Comparison of ENCODE assay signal across 8 mouse cellular contexts in the genomic region with DNA sequence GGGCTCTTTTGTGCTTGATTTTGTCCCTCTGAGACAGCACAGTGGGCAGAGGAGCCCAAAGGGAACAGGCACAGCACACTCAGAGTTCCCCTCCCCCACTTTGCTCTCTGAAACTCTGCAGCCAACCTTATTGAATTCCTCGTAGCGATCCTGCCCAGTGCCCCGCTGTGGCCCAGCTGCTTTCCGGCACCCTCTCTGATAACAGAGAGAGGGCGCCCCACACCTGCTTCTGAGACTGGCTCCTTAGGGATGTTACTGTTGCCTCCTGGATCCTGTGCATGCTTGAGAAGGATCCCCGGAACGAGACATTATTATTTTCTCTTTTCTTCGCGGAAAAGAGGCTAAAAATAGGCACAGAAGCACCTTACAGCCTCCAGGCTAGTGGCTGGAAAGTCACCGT.
DNase-seq lines count a peak whose midpoint lies in the region; ATAC-seq and TF ChIP-seq lines count a peak whose summit lies in the region.

No protein-coding gene starts in this region.

- H3K27ac ChIP-seq in heart, embryonic 13.5 days (replicated peaks): no peak overlapping the region
- H3K27ac ChIP-seq in kidney, postnatal 0 days: no peak overlapping the region

- peak overlapping the region; percentile 92 for H3K4me2 ChIP-seq in heart, embryonic 13.5 days
- H3K4me2 ChIP-seq in kidney, postnatal 0 days (ENCODE audit: low read length): peak overlapping the region; percentile 76
- peak overlapping the region; percentile 81 for H3K4me2 ChIP-seq in myocyte (ENCODE audit: low read depth)

- peak; percentile 10 for DNase-seq in gastrocnemius, postnatal 10 days
- no peak for DNase-seq in gastrocnemius, postnatal 25 days
- DNase-seq in embryo, embryonic 10.5 days (ENCODE audit: low spot score): peak; percentile 79
- DNase-seq in kidney, postnatal 0 days (ENCODE audit: low spot score): peak; percentile 75
- DNase-seq in liver: peak; percentile 23
- DNase-seq in c-Kit-positive CD71-positive TER-119-positive erythroid progenitor cells, embryonic 14.5 days (ENCODE audit: low spot score): no peak

- peaks cover 16% of the 10 kb centered on the region for H3K4me1 ChIP-seq in heart, embryonic 13.5 days
- H3K4me1 ChIP-seq in kidney, postnatal 0 days (replicated peaks; ENCODE audit: insufficient read depth, low read length): peaks cover 12% of the 10 kb centered on the region; the same call in 1 of the 2 replicates

- under 1% methylated on average over 10 of the region's 10 CpGs for WGBS in heart, embryonic 13.5 days
- 2% methylated on average over 10 of the region's 10 CpGs for WGBS in kidney, postnatal 0 days

- no peak overlapping the region for H3ac ChIP-seq in myocyte (ENCODE audit: control insufficient read depth, insufficient read length)

- no peak for ATAC-seq in heart, embryonic 13.5 days (ENCODE audit: extremely low read depth, insufficient number of reproducible peaks, low FRiP score, low TSS enrichment)
- ATAC-seq in kidney, postnatal 0 days (replicated peaks; ENCODE audit: low FRiP score, low read depth): peak; percentile 46; the same call in 1 of the 2 replicates

- no peaks in the 10 kb centered on the region for H3K79me2 ChIP-seq in myocyte (ENCODE audit: control insufficient read depth, insufficient read depth)

- no peak for TF ChIP-seq POLR2A in myocyte (IDR thresholded peaks at IDR 0.05; ENCODE audit: insufficient read length, low read depth)

- TF ChIP-seq CTCF in kidney, postnatal 0 days (IDR thresholded peaks at IDR 0.05; ENCODE audit: low read depth): peak; percentile 67

- H3K36me3 ChIP-seq in heart, embryonic 13.5 days: no peaks in the 10 kb centered on the region
- no peaks in the 10 kb centered on the region for H3K36me3 ChIP-seq in kidney, postnatal 0 days (ENCODE audit: insufficient read depth, low read length)
- H3K36me3 ChIP-seq in myocyte (ENCODE audit: control insufficient read depth, insufficient read depth): no peaks in the 10 kb centered on the region

- H3K9me3 ChIP-seq in heart, embryonic 13.5 days: no peaks in the 10 kb centered on the region
- H3K9me3 ChIP-seq in kidney, postnatal 0 days (replicated peaks; ENCODE audit: low read length): no peaks in the 10 kb centered on the region

- H3K4me3 ChIP-seq in heart, embryonic 13.5 days: peak overlapping the region; percentile 58
- H3K4me3 ChIP-seq in kidney, postnatal 0 days (replicated peaks; ENCODE audit: low read depth, low read length): peak overlapping the region; percentile 40
- H3K4me3 ChIP-seq in myocyte: peak overlapping the region; percentile 19

- 0 out of 2 replicates have a peak, but pooled peaks cover 10% of the 10 kb centered on the region for H3K27me3 ChIP-seq in heart, embryonic 13.5 days (replicated peaks)
- no peaks in the 10 kb centered on the region for H3K27me3 ChIP-seq in kidney, postnatal 0 days (ENCODE audit: insufficient read depth, low read length)
- no peaks in the 10 kb centered on the region for H3K27me3 ChIP-seq in myocyte (ENCODE audit: control insufficient read depth, insufficient read depth, insufficient read length)

- peak overlapping the region; percentile 76 for H3K9ac ChIP-seq in heart, embryonic 13.5 days
- no peak overlapping the region for H3K9ac ChIP-seq in kidney, postnatal 0 days (ENCODE audit: low read depth, low read length)

TF ChIP-seq in myocyte, 11 proteins besides CTCF, POLR2A, EP300 and RAD21:
- TF ChIP-seq SRF (IDR thresholded peaks at IDR 0.05; ENCODE audit: control insufficient read depth, insufficient read length, low read depth) (no peak), MAX (IDR thresholded peaks at IDR 0.05; ENCODE audit: low read depth) (no peak), MYOG (IDR thresholded peaks at IDR 0.05; ENCODE audit: control insufficient read depth in 1 of 3, insufficient read depth in 1 of 3, insufficient read length in 2 of 3, low read depth in 2 of 3) (peak in 1 of 3 experiments; percentile 30), CEBPB (IDR thresholded peaks at IDR 0.05; ENCODE audit: insufficient read depth, poor library complexity, severe bottlenecking) (no peak), MYOD1 (IDR thresholded peaks at IDR 0.05; ENCODE audit: control insufficient read depth in 1 of 3, insufficient read length in 2 of 3, low read depth in 2 of 3) (no peak), REST (IDR thresholded peaks at IDR 0.05; ENCODE audit: insufficient read depth, insufficient read length) (no peak), USF1 (IDR thresholded peaks at IDR 0.05; ENCODE audit: low read depth) (no peak), E2F4 (IDR thresholded peaks at IDR 0.05; ENCODE audit: insufficient read depth) (no peak)

Comparison
In these comparisons a context has a peak if more than half of its experiments do, and no peak if none do; other contexts are left out.
1. DNase-seq: peak in gastrocnemius, postnatal 10 days (single experiment), embryo, embryonic 10.5 days (single experiment), kidney, postnatal 0 days (single experiment) and liver (single experiment); none in gastrocnemius, postnatal 25 days (single experiment) and c-Kit-positive CD71-positive TER-119-positive erythroid progenitor cells, embryonic 14.5 days (single experiment).
2. Peak in every context shown above with its lines, with median percentiles within 50 percentile points of each other: H3K4me2 ChIP-seq and H3K4me3 ChIP-seq.